Mouse (Mus musculus) cerebellum, adult 11 months (tissue): Measurements from ENCODE around the gene Pitx3.
"Not testable (repeated sequence)": the region's sequence is repeated elsewhere in the genome, so short reads cannot be mapped to it uniquely, and the experiment has no call there.

Experiments used
- DNase-seq: peaks from one replicate; pipeline ENCODE4 v3.0.0; 2022

Gene Pitx3

DNA sequence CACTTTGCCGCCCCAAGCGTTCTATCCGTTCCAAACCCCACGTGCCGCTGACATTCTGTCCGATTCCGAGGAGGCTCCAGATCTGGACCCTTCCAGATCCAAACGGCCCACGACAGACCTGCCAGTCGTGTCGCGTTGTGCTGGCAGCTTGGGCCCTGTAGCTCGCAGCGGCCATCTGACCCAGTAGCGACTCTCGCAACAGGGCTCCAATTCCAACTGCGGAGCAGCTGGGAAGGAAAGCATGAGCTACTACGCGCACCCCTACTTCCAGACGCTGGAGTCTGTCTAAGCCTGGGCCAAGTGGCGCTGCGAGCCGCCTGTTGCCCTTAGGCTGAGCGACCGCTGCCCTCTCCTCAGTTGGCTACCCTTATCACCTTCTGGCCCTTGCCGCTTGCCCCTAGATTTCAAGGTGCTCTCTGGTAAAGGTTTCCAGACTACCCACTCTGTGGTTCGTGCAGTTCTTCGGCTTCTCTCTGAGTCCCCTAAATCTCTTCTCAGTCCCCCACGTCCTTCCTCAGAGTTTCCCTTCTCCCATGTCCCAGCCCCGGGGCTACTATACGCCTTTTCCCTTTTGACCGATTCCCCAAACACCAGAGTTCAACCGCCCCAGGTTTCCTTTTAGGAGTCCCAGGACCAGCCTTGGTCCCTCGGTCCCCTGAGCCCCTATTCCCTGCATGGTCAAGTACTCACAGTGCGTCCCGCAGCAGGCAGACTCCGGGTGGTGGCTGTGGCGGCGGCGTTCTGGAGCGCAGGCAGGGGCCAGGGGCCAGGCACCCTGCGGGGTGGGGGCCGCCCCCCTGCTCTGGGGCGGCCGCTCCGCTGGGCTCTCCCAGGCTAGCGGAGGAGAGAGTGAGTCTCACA, at the start of gene Pitx3:
Pitx3 (minus strand) TSS at position 816 of the 861 bp plus-strand sequence.
- no peak for DNase-seq

DNA sequence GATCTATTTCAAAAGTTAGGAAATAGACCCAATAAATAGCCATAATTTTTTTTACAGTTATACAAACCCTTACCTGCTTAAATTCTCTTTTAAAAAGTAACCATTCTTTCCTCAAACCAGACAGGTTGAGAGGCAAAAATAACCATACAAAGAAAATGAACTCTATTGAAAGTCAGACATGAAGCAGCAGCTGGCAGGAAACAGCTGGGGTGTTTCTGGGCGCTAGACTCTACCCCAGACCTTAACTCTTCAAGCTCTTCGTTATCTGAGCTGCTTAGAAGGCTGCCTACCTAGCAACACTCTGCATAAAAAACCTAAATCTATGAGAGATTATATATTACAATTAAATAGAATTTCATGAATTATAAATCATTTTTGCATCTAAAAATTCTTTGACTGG, 39.1 kb upstream of the Pitx3 start:
- no peak for DNase-seq

DNA sequence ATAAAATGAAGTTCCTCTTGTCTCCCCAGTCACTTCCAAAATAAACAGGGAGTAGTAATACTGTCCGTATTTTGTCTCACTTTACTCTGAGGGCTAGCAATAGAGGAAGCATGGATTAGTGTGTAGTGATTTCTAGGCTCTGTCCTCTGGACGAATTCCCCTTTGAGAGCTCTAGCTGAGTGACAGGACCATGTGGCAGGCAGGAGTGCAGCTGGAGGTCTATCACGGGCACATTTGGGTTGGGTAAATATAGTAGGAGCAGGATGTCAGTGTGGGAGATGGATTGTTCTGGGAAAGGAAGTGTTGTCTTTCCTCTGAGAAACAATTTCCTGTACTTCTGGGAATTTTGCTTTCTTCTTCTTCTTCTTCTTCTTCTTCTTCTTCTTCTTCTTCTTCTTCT, 38.5 kb upstream of the Pitx3 start:
- DNase-seq, result no peak

DNA sequence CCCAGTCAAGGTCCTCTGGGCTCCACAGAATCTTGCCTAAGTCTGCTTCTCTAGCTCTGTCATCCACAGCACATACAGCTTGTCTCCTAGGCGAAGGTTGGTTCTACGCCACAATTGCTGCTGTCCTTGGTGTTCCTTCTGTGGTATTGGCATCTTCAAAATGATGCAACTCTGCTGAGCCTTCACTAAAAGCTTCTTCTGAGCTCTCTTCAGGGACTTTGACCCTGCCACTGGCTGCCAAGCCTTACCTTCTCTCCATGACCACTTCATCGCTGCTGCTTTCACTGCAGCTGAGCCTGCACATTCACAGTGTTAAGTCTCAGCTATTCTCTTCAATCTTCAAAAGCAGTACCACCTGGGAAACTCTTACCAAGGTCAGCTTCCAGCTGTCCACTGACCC, 34.1 kb upstream of the Pitx3 start:
- DNase-seq, result no peak

DNA sequence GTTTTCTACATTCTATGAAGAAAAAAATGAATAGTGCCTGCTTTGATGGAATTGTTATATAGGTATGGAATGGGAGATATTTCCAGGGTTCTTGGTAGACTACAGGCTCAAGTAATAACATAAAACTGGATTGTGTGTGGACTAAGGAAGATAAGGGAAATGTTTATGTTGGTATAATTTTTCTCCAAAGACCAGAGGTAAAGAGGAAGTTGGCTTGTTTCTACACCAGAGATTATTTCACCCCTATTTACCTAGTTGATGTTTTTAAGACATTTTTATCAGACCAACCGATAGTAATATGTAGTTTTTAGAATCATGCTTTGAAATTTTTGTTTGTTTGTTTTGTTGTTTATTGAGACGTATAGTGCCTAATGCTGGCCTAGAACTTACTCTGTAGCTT, 32.1 kb upstream of the Pitx3 start:
- DNase-seq, result no peak

DNA sequence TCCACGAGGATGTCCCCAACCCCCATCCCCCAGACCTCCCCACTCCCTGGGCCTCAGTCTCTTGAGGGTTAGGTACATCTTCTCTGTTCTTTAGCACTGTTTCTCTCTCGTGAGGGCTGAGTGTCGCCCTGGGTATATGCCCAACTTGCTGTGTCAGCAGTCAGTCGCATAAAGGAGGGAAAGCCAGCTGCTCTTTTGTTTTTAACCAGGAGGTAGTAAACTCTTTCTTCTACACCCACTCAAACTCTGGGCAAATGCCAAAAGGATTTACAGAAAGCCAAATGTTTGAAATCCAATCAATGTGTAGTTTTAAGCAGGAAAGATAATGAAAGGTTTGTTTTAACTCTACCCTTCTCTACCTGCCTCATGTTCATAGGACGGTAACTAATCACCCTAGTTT, 28.9 kb upstream of the Pitx3 start:
- DNase-seq, result no peak

DNA sequence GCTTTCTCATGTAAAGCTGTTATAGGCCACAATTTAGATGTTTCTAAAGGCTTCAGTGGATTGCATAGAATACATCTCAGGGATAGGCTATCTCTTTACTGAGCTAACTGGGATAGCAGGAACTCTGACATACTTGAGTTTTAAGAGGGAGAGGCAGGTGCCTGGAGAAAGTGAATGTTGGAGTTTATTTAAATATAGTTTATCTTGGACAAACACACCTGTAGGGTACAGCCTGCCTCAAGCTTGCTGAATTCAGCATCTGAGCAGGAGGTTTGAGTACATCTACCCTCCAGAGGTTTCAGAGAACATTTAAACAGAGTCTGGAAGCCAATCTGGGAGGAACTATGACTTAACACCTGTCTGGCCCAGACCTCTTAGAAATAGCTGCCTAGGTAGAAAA, 27.0 kb upstream of the Pitx3 start:
- no peak for DNase-seq

DNA sequence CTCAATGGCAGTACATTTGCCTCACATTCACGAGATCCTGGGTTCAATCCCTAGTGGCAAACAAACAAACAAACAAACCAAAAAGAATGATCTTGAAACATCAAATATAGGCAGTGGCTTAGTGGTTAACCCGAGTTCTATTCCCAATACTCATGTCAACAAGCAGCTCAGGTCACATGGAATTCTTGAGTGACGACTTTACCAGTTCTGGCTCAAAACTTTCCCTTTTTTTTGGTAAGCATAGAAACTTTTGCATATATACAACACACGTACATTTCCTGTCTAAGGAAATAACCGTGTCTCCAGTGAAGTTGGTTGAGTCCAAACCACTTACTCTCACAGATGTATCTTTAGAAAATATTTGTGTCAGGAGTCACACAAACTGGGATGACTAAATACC, 24.4 kb upstream of the Pitx3 start:
- no peak for DNase-seq

DNA sequence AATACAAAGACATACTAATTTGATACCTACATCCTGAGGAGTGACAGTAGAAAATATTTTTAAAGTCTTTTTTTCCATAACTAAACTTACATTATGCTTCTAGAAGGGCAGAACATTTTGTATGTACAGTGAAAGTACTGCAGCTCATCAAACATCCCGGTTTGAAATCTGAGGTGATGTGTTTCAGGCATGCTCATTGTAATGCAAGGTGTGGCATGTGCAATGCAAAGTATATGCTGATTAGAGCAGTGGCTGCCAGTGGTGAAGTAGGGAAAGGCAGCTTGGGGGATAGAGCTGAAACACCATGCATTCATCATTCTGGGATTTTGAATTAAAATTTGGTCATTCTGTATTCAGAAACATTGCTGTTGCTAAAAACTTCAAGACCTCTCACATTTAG, 21.8 kb upstream of the Pitx3 start:
- DNase-seq, result no peak

DNA sequence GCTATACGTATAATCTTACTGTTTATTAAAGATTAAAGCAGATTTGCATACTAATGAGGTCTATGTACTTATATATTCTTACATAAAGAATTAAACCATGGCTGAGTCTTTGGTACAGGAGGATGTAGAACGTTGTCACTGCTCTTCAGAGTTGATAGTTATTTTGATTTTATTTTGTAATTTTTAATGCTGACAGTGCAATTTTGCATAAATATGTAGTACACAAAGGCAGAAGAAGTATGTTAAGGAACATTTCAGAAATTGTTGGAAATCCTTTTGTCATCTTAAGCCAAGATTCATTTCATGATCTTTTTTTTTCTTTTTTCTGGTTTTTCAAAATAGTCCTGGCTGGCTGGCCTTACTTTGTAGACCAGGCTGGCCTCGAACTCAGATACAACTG, 21.3 kb upstream of the Pitx3 start:
- no peak for DNase-seq

DNA sequence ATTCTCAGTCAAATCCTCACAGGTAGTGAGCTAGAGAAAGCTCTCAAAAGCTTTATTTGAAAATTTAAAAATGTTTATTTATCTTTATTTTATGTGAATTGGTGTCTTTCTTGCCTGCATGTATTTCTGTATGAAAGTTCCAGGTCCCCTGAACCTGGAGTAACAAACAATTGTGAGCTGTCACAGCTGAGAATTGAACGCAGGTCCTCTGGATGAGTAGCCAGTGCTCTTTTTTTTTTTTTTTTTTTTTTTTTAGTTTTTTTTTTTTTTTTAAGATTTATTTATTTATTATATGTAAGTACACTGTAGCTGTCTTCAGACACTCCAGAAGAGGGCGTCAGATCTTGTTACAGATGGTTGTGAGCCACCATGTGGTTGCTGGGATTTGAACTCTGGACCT, 19.0 kb upstream of the Pitx3 start:
- not testable (repeated sequence) for DNase-seq

DNA sequence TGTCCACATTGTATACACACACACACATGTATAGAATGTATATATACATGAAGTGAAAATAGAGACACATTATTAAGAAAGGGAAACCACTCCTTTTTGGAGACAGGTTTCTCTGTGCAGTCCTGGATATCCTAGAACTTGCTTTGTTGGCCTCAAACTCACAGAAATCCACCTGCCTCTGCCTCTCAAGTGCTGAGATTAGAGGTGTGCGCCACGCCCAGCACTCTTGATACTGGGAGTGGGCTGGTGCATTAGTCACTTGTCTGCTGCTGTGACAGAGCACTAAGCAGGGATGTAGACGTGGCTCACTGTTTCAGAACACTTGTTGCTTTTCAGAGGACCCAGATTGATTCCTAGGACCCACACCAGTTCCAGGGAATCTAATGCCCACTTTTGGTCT, 17.8 kb upstream of the Pitx3 start:
- DNase-seq, result no peak

DNA sequence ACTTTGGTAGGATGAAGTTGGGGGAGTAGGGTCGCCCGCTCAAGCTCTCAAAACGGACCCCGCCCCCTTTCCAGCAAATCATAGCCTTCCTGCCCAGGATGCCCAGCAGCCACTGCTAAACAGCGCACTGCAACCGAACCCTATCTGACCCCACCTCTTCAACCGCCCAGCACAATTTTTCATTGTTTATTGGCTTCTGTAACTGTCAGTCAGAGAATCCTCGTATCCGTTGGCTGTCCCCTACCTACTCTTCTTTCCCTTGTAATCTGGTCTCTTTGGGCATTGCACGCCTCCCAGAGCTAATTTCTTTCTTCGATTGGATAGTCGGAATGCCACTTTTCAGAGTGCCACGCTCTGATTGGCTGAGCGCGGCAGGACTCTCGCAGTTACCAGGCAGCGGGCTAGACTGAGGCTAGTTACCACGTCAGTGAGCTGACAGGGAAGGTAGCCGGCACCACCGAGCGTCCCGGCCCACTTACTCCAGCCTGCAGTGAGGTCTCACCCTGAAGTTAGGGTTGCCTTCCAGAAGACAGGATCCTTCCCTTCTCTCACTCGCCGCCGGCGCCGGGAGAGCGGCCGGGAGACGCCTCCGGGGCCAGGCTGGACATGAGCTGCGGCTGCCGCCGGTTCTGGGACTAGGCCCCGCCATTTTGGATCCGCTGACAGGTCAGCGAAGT, 4.1 kb upstream of the Pitx3 start, which contains the start of gene Gbf1:
Gbf1 (plus strand) TSS at position 383 of the 677 bp plus-strand sequence.
- peak; percentile 93 for DNase-seq

DNA sequence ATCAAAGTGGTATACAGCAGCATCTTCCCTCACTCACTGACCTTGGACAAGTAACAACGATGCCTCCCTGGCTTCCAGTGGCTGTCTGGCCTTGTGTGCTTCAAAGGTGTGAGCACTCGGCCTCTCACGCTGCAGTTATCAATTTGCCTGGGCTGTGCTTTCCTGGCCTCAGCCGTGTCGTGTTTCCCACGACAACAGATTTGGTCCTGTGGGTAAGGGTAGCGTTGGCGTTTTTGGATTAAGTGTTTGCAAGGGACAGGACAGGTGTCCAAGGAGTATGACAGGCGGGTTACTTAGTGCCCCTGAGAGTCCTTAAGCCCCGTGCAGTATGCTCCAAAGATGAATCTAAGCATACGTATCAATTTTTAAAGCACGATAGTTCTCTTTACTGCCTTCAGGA, 965 bp upstream of the Pitx3 start:
- no peak for DNase-seq

DNA sequence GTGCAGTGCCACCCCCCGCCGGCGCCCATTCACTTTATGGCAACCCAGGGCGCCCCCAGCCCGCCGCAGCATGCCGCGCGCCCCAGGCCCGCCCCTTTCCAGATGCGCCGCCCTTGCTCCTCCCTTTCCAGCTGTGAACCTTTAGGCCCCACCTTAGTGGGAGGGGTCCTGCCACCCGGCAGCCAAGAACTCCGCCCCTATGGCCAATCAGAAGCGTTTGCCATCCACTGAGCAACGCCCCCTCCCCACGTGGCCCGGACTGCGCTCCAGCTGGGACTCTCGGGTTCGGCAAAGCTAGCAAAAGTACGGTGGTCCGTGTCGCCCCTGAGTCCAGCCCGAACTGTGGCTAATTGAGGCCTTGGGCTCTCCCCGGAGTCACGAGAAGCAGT, 240 bp upstream of the Pitx3 start:
- DNase-seq, result no peak

DNA sequence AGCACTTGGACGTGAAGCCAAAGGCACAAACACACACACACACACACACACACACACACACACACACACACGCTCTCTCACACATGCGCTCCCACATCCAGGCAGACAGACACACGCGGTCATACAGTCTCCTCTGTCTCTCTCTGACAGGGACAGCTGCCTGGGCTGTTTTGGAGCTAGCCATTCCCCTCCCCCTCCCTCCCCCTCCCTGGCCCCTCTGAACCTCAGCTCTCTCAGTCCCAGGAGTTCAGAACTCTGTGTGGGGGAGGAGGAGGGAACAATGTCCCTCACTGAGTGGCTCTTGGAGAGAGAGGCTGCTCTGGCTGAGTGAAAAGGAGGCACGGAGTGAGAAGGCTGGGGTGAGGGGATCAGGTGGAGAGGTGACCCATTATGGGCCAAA, 7.0 kb downstream of the Pitx3 start:
- no peak for DNase-seq

DNA sequence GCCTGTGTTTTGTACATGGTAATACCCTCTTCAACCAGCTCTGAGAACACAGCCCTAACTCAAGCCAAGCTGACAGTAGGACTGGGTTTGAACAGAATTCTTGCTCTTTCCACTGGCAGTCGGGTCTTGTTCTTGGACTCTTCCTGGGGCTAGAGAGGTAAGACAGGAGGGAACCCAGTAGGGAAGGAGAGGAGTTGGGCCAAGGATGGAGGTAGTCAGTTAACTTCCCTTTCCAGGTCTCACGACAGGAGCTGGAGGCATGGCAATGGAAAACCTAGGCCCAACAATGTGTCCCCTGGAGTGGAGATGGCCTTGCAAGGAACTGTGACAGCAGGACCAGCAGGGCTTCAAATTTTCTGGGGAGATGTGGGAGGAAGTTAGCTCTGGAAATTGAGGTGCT, 7.8 kb downstream of the Pitx3 start:
- no peak for DNase-seq

DNA sequence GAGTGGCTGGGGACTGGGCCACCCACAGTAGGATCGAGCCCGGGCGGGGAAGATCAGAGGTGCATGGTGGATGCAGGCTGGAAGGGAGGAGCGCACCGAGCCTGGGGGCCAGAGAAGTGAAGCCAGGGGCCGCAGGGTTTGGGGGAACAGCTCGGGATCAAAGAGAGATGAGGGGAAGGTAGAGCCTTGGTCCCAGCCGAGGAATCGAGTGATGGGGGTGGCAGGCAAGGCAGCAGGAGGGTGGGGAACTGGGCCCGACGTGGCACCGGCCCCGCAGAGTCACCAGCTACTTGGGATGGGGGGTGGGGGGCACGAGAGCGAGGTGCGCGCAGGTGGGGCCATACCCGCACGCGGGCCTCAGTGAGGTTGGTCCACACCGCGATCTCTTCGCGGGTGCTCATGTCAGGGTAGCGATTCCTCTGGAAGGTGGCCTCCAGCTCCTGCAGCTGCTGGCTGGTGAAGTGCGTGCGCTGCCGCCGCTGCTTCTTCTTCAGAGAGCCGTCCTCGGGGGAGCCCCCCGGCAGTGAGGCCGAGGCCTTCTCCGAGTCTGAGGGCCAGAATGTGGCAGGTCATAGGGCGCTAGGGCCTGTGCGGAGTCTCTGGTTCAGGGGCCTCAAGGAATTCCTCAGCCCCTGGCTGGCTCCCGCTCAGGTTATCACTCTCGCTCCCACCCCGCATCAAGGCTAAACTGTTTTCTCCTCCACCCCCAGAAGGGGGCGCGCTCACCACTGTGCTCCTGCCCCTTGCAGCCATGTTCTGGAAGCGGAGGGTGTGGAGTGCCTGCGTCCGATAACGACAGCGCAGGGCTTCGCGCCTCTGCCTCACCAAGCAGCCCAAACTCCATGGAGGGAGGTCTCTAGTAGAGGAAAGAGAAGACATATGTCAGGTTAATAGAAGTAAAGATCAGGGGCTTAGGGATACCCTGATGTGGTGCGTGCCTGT, 11.2 kb downstream of the Pitx3 start:
- DNase-seq, result peak; percentile 33

DNA sequence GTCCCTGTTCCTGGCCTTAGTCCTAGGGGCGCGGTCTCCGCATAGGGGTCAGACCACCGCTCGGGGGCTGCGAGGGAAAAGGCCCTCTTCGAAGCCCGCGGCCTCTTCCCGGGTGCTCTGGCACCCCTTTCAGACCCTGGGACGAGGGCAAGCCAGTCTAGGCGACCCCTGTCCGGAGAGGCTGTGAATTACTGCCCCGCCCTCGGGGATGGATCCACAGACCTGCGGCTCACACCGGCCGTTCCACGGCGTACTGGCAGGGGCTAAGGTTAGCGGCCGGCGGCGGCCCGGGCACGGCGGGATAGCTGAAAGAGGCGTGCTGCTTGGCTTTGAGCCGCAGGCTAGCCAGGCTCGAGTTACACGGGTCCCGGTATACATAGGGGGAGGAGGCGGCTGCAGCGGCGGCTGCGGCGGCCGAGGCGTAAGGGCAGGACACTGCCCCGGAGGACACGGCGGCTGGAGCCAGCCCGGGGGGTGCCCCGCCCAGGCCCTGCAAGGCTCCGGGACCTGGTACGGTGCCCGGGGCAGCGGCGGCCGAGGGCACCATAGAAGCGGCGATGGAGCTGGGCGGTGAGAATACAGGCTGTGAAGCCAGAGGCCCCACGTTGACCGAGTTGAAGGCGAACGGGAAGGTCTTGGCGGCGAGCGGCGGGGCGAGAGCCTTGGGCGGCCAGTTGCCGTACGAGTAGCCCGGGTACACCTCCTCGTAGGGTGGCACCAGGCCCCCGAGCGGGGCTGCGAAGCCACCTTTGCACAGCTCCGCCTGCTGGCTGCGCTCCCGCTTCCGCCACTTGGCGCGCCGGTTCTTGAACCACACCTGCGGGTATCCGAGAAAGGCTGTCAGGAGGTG, 12.1 kb downstream of the Pitx3 start:
- DNase-seq, result peak; percentile 33

DNA sequence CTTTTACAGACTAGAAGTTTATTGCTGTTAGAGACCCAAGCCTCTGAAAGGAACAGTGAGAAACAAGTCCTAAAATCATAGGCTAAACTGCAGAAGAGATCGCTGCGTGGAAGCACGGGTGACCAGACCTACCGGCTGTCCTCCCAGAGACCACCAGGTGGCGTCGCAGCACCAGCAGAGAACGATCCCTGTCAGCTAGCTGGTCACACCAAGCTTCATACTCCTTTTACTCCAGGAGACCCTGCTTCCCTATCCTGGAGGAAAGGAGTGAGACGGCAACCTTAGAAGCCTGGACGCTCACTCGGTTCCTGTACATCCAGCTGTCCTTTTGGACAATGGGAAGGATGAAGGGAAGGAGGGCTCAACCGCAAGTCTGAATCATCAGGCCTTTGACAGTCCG, 12.8 kb downstream of the Pitx3 start:
- DNase-seq, result peak; percentile 87

DNA sequence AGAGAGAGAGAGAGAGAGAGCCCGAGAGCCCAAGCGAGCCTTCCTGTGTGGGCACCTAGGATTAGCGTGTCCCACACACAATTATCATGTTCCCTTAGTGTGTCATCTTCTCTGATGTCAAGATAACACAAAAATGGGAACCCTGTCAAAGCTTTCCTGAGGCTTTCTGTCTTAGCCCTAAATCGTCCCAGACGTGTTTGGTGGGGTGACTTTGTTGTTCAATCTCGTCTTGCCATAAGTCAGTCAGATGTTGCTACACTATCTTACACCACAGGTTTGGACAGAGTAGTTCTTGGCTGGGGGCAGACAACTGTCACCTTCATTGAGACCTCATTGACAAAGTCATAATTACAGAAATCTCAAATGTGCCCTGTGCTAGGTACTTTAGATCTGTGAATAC, 15.5 kb downstream of the Pitx3 start:
- DNase-seq, result no peak
